Mouse (Mus musculus): ENCODE results near the gene Ipo11.

DNA sequence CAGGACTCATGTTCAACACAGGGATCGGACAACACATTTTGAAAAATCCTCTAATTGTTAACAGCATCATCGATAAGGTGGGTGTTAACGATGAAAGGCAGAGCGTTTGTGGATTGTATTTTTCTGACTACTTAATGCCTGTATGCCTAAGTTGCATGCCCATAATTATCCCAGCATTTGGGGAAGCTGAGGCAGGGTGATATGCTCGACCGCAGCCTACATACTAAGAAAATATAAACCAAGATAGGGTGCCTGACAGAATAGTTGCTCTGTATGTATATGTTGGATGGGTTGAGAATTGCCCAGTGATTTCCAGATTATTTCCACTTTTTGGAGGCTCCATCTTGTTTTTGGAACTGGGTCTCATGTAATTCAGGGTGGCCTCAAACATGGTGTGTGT is 10.8 kb upstream of the Ipo11 start:
- TF ChIP-seq POLR2A (IDR thresholded peaks at IDR 0.05; ENCODE audit: low read depth, low read length), result no peak
- TF ChIP-seq MXI1 (IDR thresholded peaks at IDR 0.05; ENCODE audit: low read depth, low read length), result no peak
- TF ChIP-seq UBTF (IDR thresholded peaks at IDR 0.05; ENCODE audit: low read depth, low read length), result no peak
